Mouse (Mus musculus): ENCODE measurements at regions not wholly inside any gene's neighbourhood (a gene's known extent, or its start where the extent isn't known, plus 50 kb on each side); places are given as distances from the start of the nearest gene placed in this dataset.

DNA sequence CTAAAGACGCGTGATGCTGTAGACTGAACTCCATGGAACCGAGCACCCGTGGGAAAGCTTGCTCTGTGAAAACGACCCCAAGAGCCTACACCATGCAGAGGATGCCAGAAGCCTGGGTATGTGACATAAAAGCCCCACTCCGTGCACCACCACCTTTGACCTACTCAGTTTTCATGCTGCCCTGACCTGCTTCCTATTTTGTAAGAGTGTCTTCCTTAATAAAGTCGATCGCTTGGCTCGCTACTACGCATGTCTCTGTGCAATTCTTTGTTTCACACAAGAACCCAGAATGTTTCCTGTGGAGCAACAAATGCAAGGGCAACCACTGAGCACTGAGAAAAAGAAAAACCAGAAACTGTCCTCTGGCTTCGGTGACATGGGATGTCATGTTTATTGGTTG lies 60.5 kb downstream of the Sec61b start:
- DNase-seq (ENCODE audit: low spot score in 2 of 2): no peak

DNA sequence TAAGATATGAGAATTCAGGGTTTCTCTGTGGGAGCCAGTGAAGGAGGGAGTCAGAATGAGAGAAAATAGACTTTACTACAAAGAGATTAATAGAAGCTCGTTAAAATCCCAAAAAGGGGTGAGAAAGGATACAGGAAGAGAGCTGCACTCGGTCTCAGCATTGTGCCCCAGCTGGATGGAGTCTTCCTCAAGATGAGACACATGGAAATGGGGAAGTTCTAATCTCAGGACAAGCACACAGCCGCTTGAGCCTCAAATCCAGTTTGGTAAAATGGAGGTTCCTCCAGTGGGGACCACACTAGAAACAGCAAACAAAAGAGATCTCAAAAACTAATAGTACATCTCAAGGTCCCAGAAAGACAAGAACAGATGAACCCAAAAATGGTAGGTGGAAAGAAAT lies 93.2 kb downstream of the Sec61b start:
- no peak for DNase-seq (ENCODE audit: low spot score in 2 of 2)

DNA sequence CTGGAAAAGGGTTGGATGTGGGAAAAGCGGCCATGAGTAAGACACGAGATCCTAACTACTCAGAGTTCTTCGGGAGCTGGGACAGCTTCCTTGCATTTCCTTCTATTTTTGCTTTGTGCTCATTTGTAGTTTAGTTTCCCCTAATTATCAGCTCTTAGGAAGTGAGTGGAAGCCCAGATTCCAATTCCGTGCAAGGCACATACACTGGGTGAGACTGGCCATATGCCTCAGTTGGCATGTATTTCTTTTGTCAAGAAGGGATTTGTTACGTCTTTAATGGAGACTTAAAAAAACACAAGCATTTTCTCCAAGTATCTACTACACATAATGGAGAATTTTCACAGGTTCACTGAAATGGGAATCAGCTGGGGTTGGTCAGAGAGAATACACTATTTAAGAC lies 96.4 kb downstream of the Sec61b start:
- no peak for DNase-seq (ENCODE audit: low spot score in 2 of 2)

DNA sequence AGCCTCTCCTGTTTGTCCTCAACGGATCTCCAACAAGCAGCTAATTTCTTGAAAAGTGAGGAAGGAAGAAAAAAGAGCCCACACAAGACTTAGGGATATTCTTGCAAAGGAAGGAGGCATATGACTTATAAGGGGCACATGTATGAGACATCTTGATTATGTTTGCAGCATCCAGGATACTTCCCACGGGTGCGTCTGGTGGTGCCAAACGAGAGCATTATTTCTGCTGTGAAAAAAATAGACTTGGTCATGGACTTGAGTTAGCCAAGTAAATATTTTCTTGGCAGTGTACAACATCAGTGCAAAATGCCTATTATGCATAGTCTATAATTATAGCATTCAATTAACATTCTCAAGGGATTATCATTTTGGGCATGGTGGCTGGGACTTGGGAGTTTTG lies 101.6 kb downstream of the Sec61b start:
- DNase-seq (ENCODE audit: low spot score in 2 of 2): peak in 1 of 2 experiments; percentile 44

DNA sequence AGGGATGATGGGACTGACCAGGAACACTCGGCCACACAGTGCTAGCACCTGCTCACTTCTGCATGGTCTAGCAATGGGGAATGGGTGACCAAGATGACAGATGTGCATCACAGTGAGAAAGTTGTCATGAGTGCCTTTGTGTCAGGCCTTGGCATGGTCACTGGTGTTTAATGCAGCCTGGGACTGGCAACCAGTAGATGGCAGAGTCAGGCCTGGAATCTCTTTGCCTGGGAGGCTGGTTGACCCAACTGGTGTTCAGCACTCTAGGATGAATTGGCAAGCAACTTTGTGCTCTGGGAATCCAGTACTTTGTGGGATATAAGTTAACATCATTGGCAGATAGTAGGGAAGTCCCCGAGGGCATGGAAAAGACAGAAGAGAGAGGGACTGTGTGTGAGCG lies 103.0 kb downstream of the Sec61b start:
- peak; percentile 45 to 53 for DNase-seq (ENCODE audit: low spot score in 2 of 2)

DNA sequence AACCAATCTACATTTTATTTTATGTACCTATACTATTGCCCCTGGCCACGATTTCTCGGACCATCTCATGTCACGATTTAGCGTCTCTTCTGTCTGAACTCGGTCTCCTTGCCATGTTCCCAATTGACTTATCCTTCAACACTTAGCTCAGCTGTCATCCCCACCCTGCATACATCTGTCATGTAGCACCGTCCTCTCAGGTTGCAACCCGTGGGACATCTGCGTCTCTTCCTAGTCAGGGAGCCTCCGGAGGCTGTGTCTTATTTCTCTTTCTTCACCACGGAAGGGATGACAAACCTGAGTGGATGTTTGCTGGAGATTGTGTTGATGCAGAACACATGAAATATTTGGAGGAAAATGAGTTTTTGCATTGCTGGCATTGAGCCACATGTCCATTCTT lies 104.2 kb downstream of the Sec61b start:
- no peak for DNase-seq (ENCODE audit: low spot score in 2 of 2)

DNA sequence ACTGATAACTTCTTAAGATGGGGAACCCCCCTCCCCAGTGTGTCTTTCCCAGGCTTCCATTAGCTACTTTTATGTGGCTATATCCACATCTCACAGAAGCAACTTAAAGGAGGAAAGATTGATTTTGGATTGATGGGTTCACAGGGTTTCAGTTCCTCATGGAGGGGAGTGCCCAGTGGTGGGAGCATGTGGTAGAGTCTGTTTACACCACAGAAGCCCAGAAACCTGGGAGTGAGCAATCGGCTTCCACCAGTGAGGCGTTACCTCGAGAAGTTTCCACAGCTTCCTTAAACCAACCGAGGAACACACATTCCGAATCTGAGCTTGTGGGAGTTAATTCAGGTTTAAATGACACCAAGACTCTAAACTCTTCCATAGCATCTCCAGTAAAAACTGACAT lies 106.1 kb downstream of the Sec61b start:
- no peak for DNase-seq (ENCODE audit: low spot score in 2 of 2)

DNA sequence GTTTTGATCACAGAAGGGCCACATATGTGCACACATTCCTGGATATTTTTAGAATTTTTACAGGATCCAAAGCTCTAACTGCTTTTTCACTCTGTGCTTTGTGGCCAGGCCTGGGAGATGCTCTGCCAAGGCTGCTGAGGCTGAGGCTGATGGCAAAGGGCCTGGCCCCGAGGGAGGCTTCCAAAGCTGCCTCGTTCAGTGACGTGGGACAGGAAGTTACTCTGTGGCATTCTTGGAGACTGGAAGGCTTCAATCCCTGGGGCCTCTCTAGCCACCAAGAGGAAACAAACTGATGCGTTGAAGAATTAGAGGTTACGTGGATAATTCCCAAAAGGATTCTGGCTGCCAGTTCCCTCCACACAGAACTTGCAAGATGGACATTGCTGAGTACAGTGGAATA lies 112.8 kb downstream of the Sec61b start:
- no peak for DNase-seq (ENCODE audit: low spot score in 2 of 2)

DNA sequence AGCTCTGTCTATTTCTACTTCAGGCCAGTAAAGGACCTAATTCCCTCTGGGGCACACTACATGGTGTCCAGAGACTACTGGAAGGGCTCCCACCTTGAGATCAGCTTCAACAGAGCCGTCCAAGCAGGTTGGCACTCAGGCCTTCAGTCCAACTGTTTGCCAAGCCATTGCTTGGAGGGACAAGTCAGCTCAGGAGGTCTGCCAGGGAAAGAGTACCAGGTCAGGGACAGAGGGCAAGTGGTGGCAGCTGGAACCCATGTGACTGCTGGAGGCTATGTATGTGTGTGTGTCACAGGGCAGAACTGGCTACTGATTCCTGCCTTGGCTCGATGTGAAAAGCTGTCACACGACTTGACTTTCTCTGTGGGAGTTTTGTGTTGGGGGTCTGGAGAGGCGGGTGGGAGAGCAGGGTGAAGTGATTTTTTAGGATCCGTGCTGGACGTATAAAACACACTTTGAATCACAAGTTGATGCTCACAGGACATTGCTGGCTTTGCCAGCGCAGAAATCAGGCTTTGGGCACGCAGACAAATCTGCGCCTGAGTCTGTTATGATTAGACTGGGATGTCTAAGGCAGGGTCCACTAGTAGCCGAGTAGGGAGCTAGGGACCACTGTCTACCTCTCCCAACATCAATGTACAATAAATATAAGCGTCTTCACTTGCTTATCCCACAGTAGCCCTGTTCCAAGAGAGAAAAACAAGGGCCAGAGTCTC lies 118.0 kb downstream of the Sec61b start:
- DNase-seq (ENCODE audit: low spot score in 2 of 2): no peak

DNA sequence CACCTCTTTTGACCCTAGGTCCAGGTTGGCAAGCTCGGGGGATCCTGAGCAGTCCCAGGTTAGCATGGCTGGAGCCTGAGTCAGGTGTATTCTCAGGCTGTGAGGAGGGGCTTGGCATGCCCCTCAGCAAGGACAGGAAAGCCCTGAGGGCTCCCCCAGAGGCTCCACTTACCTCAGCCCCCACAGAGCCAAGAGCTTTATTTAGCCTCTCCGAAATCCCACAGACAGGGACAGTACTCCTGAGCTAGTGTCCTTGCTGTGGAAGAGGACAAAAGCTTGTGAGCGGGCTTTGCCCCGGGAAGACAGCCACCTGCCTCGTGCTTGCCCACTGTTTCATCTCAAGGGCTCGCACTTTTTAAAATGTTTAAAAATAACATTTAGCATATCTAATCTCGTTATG lies 118.7 kb downstream of the Sec61b start:
- DNase-seq (ENCODE audit: low spot score in 2 of 2): no peak

DNA sequence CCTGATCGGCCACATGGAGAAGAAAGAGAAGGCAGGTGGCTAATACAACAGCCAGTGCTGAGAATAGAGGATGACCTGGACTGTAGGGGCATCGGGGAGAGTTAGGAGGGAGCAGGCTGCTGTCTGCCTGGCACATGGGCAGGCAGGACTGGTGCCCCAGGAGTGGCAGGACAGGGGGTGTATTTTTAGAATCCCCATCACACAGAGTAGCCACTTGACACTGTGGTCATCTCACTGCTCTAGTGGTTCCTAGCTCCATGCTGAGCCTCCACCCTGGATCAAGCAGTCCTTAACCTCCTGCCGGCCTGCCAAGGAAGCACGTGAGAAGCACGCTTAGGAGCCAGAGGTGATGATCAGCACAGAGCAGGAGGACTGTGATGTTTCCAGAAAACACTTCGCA lies 119.7 kb downstream of the Sec61b start:
- no peak for DNase-seq (ENCODE audit: low spot score in 2 of 2)

DNA sequence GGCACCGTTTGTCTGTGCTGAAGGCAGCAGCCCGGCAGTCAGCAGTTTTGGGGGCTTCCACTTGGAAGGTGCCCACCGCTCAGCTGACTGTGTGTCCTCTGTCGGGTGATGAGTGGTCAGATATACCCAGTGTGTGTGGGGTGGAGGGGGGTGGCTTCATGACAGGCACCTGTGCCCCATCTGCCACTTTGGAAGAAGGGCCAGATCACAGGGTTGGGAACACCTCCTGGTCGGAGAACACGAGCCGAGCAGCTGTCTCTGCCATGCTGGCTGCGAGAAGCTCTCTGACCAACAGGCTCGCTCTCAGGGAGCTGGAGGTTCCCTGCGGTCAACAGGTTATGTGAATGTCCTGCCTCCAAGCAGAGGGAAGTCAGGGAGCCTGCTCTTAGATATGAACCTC lies 121.4 kb downstream of the Sec61b start:
- no peak for DNase-seq (ENCODE audit: low spot score in 2 of 2)

DNA sequence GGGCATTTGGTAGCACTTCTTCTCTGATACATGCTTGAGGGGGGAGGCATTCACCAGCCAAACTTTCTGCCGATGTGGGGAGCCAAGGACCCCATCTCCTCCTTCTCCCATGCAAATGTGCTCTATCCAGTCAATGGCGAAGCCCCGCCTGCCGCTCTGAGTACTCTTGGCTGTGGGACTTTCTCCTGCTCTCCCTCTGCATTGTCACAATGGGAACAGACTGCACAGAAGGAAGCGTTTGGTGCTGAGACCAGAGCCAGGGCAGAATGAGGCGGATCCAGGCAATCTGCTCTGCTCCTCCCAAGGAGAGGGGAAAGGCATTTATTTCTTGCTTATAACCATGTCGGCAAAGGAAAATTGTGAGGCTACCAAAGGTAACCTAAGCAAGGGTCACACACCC lies 123.1 kb downstream of the Sec61b start:
- DNase-seq (ENCODE audit: low spot score in 2 of 2): peak; percentile 62 to 76

DNA sequence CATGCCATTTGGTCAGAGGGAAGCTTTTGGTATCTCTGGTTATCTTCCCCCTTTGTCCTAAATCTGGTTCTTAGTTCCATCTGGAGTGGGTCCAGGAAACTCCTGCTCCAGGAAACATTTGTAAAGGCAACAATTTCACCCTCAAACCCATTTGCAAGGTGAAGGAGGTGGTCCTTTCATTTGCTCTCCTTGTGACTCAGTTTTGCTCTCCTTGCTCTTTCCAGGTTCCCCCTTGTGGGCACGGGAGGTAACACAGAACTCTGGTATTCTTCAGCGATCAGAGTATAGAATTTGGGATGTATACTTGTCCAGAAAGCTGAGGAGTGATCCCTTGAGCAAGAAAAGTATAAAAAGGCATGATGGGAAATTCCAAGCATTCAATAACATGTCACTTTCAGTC lies 123.8 kb downstream of the Sec61b start:
- DNase-seq (ENCODE audit: low spot score in 2 of 2): peak in 1 of 2 experiments; percentile 65

DNA sequence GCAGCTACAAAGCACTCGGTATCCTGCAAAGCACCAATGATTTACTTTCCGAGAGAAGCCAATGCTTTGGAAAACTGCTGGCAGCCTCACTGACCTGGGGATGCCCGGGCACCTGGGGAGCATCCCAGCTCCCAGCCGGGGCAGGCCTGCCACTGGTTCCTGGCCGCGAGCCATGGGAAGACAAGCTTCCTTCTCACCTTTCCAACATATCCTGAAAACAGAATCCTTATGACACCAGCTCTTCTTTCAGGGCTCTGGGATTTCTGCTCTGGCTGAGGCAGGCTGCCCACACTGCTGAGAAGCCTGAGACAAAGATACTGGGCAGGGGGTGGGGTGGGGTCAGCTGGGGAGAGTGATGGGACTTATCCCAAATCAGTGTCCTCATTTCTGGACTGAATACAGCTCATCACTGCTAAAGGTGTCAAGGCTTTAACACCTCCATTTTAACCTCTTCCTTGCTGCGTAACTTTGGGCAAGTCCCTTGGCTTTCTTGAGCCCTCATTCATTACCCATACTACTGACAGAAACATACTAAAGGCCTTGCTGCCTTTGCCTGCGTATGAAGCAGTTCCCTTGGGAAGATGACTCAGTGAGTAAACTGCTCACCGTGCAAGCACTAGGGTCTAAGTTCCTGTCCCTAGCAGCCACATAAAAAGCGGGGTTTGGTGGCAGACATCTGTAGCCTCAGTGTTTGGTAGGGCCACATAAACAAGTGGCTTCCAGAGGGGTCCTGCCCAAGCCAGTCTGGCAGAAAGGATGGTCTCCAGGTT lies 127.0 kb downstream of the Sec61b start:
- DNase-seq (ENCODE audit: low spot score in 2 of 2): no peak

DNA sequence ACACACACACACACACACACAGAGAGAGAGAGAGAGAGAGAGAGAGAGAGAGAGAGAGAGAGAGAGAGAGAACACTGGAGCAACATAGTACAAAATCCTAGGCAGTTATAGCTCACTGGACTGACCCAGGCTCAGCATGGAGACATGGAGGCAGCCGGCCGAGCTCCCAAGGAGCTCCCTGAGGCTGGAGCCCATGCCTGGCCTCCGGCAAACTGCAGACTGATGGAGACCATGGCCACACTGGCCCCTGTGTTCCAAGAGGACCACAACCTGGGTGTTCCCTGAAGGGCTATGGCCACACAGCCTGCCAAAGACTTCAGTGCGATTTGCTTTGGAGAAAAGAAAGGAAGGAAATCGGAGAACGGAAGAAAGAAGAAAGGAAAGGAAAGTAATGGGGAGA lies 128.9 kb downstream of the Sec61b start:
- DNase-seq (ENCODE audit: low spot score in 2 of 2): no peak

DNA sequence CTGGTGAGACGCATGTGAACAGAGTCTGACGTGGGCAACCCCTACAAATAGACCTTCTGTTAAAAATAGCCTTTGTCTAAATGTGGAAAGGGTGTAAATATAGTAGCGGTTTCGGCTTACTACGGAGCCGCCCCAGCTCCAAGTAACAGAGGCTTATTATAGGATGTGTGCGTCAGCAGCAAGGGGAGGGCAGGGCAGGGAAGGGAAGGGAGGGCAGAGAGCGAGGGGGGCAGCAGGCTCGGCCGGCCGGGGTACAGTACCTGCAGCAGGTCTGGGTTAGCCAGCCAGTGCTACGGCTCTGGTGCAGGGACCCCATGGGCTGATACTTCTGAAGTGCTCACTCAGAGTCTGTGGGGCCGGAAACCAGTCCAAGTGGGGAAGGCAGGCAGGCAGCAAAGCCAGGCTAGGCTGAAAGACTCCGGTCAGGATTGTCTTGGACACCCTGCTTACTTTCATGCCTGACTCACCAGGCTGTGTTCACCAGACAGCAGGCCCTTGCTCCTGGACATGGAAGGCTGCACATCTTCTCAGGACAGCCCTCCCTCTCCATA lies 129.5 kb downstream of the Sec61b start:
- peak; percentile 57 to 76 for DNase-seq (ENCODE audit: low spot score in 2 of 2)

DNA sequence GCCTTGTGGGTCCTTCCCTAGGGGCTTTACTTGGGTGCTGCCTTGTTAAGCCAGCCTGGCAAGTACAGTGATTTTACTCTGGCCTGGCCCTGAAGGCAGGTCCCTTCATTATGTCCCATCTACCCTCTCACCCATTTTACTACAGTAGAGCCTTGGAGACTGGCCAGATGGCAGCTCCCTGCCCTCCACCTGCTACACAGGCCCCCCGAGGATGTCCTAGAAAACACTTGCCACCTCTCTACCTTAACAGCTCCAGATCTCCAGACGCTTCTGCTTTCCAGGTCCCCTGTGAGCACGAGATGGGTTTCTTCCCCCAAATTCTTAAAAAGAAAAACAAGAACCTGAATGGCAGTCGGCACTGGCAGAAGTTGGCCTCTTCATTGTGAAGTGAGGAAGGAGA lies 131.2 kb downstream of the Sec61b start:
- no peak for DNase-seq (ENCODE audit: low spot score in 2 of 2)

DNA sequence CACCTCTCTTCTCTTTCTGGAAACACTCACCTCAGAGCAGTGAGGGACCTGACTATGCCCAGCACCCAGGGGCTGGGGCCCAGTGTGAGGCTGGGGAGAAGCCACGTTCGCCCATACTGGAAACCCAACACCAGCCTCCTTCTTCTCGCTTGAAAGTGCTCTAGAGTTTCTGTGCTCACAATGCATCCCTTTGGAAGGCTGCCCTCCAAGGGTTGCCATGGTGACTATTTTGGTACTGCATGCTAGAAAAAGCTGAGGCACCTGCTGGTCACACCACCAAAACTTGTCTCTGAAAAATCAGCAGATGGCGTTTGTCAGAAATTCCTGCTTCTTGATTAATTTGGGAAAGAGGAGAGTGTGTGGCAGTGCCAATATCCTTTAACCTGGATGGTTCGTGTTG lies 134.2 kb downstream of the Sec61b start:
- DNase-seq (ENCODE audit: low spot score in 2 of 2): peak; percentile 96 to 97

DNA sequence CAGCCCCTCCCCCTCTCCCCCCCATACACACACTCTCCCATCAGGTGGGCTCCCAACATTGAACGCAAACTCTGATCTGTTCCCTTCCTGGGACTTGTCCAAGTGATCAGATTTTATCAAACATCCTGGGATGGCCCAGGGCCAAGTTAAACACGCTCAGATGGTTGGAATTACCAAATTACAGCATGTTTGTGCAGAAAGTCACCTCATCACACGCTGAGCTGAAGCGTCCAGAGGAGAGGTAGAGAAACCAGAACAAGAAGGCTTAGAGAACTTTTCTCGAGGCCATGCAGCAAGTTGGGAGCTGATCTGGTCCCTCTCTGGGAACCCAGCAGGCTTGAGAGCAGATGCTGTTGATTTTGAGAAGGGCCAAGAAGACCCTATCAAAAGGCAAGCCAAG lies 136.5 kb downstream of the Sec61b start:
- no peak for DNase-seq (ENCODE audit: low spot score in 2 of 2)

DNA sequence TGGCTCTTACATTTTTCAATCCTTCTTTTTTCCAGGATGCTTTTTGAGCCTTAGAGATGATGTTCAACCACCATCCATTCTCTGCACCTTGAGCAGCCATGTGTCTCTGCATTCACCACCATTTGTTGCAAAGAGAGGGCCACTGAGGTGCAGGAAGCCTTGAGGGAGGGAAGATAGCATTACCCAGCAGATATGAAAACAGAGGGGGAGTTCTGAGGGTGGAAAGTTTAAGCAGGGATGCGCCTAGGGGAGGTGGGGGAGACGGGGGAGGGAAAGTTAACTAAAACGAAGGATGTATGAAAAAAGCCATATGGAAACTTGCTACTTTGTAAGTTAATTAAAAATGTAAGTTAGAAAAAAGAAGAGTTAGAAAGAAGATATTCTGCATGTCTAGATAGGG lies 142.1 kb downstream of the Sec61b start:
- no peak for DNase-seq (ENCODE audit: low spot score in 2 of 2)

DNA sequence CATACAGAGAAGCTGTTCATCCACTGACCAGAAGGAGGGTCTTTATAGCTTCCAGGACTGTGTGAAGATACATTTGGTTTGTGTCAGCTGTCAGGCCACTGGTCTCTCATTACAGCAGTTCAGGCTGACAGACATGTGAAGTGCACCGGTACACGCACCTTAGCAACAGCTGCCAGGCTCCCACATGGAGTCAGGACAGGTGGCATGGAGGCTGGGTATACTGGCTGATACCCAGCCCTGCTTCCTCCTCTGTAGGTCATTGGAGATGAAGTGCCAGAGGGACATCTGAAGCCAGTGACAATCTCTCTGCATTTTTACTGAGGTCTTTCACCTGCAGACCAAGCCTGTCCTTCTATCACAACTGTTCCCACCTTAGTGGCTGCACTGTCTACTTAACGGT lies 146.2 kb downstream of the Sec61b start:
- no peak for DNase-seq (ENCODE audit: low spot score in 2 of 2)

Data from right cerebral cortex, postnatal 10 days (tissue).